Mouse (Mus musculus): ENCODE data around the gene Sult2b1. TPM values are rescaled to one million over a fixed set of nuclear protein-coding genes. Genes with fewer than 3 reads are reported as not detected.

The Sult2b1 gene
- total RNA-seq, 4 experiments from 2014 or later: 9.9 to 12.5 (median 11.3) TPM

- DNase-seq (ENCODE audit: low spot score in 2 of 2): no peak
Observed at GRCm38 (mm10) chr7:45725713-45726112, 58.8 kb downstream of the Sult2b1 start, which contains the start of gene Spaca4. TSS of gene Spaca4 (minus strand) at chr7:45725813.

DNA sequence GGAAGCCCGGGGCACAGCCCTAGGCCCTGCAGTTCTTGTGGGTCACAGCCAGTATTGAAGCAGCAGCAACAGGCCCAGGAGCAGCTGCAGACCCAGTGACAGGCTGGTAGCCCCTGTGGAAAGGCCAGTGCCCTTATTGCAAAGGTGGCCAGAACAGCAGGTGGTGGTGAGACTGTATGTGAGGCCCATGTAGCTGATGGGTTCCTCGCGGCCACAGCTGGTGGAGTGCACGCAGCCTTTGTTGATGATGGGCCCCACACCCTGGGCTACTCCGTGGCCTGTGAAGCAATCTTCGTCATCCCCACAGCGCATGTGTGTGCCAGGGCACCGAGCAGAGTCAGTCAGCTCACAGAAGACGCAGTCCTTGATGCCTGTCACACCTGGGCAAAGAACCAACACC lies 59.3 kb downstream of the Sult2b1 start:
- DNase-seq (ENCODE audit: low spot score in 2 of 2): no peak

- no peak for DNase-seq (ENCODE audit: low spot score in 2 of 2)
Observed at GRCm38 (mm10) chr7:45723781-45724180, 60.7 kb downstream of the Sult2b1 start.

DNA sequence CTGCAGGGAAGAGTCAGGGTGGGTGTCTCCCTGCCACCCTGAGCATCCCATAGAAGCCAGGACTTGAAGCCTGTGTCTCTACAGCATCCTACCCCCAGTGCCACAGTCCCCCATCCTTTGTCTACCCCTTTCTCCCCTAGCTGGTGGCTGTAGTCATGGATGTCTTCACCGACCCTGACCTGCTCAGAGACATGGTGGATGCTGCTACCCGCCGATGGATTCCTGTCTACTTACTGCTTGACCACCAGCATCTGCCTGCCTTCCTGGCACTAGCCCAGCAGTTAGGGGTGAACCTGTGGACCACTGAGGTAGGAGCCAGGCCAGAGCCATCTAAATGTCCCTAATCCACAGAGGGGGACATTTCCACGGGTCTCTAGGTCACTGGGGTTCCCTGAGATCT lies 61.2 kb downstream of the Sult2b1 start:
- no peak for DNase-seq (ENCODE audit: low spot score in 2 of 2)

GRCm38 (mm10) chr7:45722348-45722713 lies 62.1 kb downstream of the Sult2b1 start:
- DNase-seq (ENCODE audit: low spot score in 2 of 2): no peak

GRCm38 (mm10) chr7:45721642-45722347 lies 62.7 kb downstream of the Sult2b1 start:
- DNase-seq (ENCODE audit: low spot score in 2 of 2): peak in 1 of 2 experiments; percentile 3

- no peak for DNase-seq (ENCODE audit: low spot score in 2 of 2)
Observed at GRCm38 (mm10) chr7:45721234-45721571, 63.3 kb downstream of the Sult2b1 start.

DNA sequence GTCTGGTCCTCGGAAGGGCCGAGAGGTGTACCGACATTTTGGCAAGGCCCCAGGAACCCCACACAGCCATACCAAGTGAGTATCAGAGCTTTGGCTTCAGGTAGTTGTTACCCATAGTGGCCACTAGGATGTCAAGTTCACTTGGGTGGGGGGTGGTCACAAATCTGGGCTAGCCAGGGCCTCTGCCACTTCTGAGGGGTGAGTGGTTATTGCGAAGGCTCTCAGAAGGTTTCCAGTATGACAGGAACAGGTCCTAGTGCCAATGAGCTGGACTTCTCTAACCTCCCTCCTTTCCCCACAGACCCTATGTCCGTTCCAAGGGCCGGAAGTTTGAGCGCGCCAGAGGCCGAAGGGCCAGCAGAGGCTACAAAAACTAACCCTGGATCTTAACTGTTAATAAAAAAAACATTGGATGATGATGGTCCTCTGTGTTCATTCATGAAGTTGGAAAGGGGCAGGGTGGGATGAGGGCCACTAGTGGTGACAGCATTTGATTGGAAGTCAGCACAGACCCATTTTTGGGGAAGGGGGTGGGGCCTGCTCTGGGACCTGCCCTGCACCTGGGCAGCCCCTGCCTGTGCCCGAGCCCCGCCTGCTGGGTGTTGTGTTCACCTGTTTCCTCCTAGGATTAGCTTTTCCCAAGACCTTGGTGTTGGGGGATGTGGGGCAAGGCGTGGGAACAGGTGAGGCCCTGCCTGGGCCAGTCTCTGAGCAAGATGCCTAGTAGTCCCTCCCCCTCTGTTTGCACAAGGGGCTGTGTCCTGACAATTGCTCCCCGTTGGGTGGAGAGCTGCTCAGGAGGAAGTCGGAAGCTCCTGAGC lies 63.8 kb downstream of the Sult2b1 start, which contains the start of gene Fam83e:
TSS of gene Fam83e (plus strand) at position 800 of the 821 bp plus-strand sequence.
- DNase-seq (ENCODE audit: low spot score in 2 of 2): peak in 1 of 2 experiments; percentile 10

- DNase-seq (ENCODE audit: low spot score in 2 of 2): peak in 1 of 2 experiments; percentile 9
Observed at GRCm38 (mm10) chr7:45719738-45720412, 64.6 kb downstream of the Sult2b1 start.

GRCm38 (mm10) chr7:45719180-45719579 lies 65.3 kb downstream of the Sult2b1 start:
- peak in 1 of 2 experiments; percentile 16 for DNase-seq (ENCODE audit: low spot score in 2 of 2)

DNA sequence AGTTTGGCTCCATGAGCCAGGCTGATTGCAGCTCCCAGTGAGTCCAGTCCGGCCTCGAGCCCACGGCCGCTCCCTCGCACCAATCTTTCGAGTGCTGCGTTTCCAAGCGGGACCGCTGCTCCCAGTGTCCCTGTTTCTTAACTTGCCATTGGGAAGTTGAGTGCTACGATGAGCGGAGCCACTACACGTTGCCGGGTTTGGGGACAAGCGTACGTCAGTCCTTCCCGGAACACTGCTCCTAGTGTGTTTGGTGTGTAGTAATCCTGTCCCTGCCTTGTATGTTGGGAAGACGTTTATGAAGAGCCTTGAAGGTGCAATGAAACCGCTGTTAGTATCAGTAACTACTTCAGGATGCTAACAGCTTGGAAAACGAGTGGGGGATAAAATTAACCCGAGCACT lies 66.1 kb downstream of the Sult2b1 start:
- no peak for DNase-seq (ENCODE audit: low spot score in 2 of 2)

DNA sequence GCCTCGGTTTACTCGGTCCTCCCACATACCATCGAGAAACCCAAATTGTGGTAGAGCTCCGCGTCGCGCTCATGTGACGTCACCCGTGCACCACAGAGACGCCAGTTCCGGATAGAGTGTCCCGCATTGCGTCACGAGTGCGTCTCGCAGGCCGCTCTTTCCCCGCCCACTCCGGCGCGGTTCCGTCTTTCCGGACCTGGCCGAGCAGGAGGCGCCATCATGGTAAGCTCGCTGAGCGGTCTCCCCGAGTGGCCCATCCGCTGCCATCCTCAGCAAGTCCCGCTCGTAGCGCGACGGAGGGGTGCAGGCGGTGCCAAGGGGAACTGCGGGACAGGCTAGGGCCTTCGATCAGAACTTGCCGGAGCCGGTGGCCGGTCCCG lies 66.6 kb downstream of the Sult2b1 start, which contains the start of gene Sphk2:
TSS of gene Sphk2 (minus strand) at position 85 of the 380 bp plus-strand sequence.
- DNase-seq (ENCODE audit: low spot score in 2 of 2): peak; percentile 98 to 99

DNA sequence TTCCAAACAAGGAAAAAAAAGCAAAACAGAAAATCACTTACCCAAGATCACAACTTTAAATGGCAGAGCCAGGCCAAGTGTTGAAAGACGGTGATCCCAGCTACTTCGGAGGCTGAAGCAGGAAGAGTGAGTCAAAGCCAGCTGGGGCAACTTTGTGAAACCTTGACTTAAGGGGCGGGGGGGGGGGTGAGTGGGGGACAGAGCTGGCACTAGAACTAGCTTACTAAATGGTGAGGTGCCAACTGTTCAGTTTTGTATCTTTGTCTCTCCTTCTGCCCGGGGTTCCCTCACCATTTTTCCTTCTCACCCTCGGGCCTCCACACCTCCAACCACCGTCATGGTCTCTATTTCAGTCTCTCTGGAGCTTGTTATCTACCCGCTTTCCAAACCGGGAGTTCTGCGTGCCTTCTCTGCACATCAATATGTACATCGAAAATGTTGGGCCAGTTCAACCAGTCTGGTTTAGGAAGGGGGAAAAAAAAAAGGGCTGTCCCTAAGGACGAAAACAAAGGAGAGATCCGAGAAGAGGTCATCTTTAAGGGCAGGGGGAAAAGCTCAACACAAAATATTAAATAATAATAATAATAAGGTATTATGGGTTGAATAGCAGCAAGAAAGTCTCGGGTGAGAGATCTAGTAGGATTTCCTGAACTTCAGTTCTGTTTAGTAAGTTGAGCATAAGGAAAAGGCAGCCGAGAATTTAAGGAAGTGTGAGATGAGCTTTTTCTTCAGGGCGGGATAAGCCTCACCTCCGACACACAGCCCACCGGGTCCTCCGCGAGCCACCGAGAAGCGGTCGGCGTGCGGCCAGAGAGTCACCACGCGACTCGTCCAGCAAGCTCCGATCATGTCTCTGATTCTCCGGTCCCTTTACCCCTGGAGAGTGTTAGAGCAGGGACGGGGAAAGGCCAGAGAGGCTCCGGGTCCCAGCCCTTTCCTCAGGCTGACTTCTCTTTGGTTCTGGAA lies 67.2 kb downstream of the Sult2b1 start:
- no peak for DNase-seq (ENCODE audit: low spot score in 2 of 2)

- no peak for DNase-seq (ENCODE audit: low spot score in 2 of 2)
Observed at GRCm38 (mm10) chr7:45716460-45716857, 68.0 kb downstream of the Sult2b1 start.

DNA sequence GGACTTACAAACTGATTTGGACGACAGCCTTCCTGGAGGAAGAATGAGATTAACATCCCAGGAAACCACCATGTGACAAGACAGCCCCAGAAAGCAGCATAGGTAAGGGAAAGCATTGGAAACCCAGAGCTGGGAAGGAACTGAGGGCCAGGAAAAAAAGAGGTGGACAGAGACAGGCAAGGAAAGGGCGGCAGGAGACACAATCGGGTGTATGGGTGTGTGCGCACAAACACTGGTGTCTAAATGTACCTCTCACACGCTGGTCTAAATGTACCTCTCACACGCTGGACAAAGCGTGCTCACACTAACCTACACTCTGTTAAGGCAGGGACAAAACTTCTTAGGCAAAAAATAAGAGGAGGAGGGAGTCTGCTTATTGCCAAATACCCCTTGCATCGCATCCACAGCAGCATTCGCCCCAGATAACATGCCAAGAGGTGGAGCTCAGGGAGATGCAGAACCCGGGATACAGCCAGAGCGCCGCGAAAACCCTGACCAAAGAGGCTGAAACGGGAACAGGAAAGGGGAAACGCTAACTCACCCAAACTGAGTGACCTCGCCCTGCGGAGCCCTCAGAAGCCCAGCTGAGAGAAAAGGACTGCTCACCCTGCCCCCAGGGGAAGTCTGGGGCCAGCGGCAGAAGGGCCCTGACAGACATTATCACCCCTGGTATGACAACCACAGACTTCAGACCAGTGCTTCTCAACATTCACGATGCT lies 68.6 kb downstream of the Sult2b1 start:
- DNase-seq (ENCODE audit: low spot score in 2 of 2): no peak

GRCm38 (mm10) chr7:45715090-45715708 lies 69.3 kb downstream of the Sult2b1 start, which contains the start of gene Rpl18:
TSS of gene Rpl18 (plus strand) at chr7:45715457.
- DNase-seq (ENCODE audit: low spot score in 2 of 2): peak; percentile 98

DNA sequence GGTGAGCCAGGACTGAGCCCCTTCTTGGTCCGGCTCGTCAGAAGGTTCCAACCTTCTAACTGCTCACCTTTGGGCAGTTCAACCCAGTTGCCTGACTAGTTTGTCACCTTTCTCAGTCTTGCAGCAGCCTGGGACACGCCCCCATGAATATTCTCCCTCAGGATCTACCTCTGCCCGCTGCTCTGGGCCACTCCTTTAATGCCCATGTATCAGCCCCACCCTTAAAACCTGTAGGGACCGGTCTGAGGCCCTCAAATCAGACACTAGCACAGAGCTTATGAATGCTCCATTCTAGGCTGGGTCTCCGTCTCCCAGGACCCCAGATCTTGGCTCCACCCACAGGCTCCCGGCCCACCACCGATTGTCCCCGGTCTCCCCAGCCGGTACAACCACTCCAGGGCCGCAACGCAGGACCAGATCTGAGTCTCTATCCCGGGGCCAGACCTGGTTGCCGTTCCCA lies 69.8 kb downstream of the Sult2b1 start:
- no peak for DNase-seq (ENCODE audit: low spot score in 2 of 2)

GRCm38 (mm10) chr7:45713881-45714520 lies 70.5 kb downstream of the Sult2b1 start:
- no peak for DNase-seq (ENCODE audit: low spot score in 2 of 2)

DNA sequence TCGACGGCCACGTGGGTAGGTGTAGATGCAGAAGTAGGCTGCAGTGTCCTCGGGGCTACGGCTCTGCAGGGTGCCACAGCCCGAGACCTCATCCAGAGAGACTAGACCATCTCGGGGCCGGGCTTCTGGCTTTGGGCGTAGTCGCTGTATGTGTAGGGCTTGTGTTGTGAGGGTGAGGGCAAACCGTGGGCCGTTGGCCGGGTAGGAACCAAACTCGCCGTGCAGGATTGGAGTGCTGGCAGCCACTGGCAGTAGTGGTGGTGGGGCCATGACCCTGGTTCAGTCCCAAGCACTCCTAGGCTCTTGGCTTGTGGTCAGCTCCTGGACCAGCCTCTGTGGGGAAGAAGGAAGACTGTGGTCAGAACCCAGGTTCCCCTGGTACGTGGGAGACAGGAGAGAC lies 71.1 kb downstream of the Sult2b1 start:
- DNase-seq (ENCODE audit: low spot score in 2 of 2): no peak

Measured in layer of hippocampus, adult 8-10 months (tissue).